Mouse (Mus musculus): Measurements from ENCODE around the gene Nars2.
"Not testable (repeated sequence)": the region's sequence is repeated elsewhere in the genome, so short reads cannot be mapped to it uniquely, and the experiment has no call there.

Gene Nars2

GRCm38 (mm10) chr7:96951281-96952051 is at the start of gene Nars2:
Gene Nars2 (plus strand): TSS chr7:96951505.
- peak; percentile 94 for DNase-seq (ENCODE audit: low spot score)

- peak; percentile 5 for DNase-seq (ENCODE audit: low spot score)
These were observed 49.1 kb upstream of the Nars2 start for GRCm38 (mm10) chr7:96902183-96902582.

- no peak for DNase-seq (ENCODE audit: low spot score)
These were observed 48.0 kb upstream of the Nars2 start for GRCm38 (mm10) chr7:96903088-96903985.

GRCm38 (mm10) chr7:96904442-96904841 is 46.9 kb upstream of the Nars2 start:
- no peak for DNase-seq (ENCODE audit: low spot score)

DNA sequence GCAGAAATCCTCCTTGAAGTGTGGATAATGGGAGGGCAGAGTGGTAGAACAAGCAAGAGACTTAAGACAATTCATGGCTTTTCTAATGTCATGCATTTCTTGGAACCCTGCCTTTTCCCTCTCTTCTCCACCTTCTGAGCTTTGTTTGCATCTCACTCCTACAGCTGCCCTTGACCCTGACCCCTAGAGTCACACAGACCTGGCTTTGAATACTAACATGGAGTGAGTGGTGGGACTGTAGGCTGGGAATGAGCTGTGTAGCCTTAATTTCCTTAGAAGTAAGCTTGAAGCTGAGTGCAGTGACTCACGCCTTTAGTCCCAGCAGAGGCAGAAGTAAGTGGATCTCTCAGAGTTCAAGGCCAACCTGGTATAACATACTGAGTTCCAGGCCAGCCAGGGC is 46.4 kb upstream of the Nars2 start:
- DNase-seq (ENCODE audit: low spot score): no peak

DNA sequence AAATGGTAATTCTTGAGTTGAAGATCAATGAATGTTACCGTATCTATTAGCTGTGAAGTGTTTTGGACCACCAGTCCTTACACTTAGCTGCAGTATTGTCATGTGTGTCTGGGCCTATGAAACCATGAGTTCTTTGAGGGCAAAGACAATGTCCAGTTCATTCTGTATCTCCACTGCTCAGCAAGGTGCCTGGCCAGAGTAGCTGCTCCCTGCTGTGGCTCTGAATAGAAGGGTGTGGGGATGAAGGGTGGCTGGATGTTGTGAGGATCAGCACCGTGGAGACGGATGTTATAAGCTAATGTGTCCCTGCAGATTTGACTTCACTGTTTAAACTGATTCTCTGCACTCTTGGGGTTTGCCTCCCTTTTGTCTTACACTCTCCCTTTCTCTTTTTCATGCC is 45.9 kb upstream of the Nars2 start:
- no peak for DNase-seq (ENCODE audit: low spot score)

- DNase-seq (ENCODE audit: low spot score): no peak
These were observed 45.1 kb upstream of the Nars2 start for GRCm38 (mm10) chr7:96906216-96906615.

DNA sequence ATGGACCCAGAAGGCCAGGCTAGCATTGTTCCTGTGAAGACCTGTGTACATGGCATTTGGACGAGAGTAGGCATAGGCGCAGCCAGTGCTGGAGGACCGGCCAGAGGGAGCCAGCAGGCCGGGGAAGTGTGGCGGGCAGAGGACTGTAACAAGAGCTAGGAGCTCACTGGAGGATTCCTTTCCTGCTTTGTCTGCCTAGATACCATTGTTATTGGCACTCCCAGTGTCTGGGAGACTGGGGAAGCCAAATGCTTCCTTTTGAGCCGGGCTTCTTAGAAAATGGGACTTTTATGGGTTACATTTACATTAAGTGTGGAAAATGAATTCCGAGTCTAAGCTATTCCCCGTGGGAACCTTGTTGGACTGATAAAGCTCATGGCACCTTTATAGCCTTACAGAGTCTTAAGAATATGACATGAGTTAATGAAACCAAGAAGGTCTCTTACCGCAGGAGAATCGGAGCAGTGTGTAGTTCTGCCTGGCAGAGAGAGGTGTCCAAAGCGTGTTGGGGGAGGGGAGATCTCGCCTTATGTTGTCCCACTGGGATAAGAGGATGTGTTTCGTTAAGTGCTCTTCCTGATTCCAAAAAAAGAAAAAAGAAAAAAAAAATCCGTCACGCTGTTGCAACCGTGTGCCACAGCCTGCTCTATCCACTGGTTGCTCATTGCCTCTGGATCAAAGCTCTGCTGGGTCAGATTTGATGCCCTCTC is 43.2 kb upstream of the Nars2 start:
- no peak for DNase-seq (ENCODE audit: low spot score)

GRCm38 (mm10) chr7:96909856-96910255 is 41.4 kb upstream of the Nars2 start:
- no peak for DNase-seq (ENCODE audit: low spot score)

GRCm38 (mm10) chr7:96910310-96910960 is 40.9 kb upstream of the Nars2 start:
- DNase-seq (ENCODE audit: low spot score): no peak

DNA sequence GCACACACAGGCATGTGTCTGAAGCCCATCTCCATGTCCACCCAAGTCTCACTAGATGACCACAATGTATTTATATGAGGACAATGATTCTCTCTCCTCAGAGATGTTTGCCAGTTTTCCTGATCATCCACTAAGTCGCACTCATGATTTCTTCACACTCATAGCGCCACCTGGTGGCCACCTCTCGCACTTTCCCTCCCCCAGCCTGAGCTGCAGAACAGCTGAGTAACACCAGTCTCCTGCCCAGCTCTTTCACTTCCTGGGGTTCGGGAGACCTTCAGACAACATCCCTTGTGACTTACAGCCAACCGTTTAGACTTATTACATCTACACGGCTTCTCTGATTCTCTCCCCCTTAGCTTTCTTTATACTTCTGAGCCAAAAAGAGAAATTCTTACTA is 37.3 kb upstream of the Nars2 start:
- DNase-seq (ENCODE audit: low spot score): peak; percentile 75

DNA sequence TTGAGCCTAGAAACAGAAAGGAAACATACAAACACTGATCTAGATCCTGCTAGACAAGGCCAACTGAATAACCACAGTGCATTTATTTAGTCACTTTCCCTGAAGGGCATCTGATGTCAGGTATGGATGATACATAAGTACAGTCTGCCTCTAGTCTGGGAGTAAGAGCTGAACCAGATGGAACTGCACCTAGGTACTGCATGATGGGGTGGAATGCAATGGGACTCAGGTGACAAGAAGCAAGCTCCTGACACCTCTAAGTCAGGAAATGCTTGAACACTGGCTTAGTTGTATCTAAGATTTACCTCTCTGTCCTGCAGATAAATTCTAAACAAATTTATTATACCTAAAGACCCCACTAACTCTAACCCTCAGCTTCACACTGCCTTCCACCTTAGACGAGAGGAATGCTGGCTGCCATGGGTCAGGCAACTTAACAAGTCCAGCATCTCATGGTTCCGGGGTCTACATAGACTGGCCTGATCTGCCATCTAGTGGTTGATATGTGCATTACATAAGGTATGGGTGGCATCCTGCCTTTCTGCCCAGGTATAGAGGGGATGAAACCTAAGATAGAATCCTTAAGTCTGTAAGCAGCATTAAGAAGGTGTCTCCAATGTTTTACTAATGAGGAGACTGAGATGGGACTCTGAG is 35.7 kb upstream of the Nars2 start:
- DNase-seq (ENCODE audit: low spot score): peak; percentile 61

DNA sequence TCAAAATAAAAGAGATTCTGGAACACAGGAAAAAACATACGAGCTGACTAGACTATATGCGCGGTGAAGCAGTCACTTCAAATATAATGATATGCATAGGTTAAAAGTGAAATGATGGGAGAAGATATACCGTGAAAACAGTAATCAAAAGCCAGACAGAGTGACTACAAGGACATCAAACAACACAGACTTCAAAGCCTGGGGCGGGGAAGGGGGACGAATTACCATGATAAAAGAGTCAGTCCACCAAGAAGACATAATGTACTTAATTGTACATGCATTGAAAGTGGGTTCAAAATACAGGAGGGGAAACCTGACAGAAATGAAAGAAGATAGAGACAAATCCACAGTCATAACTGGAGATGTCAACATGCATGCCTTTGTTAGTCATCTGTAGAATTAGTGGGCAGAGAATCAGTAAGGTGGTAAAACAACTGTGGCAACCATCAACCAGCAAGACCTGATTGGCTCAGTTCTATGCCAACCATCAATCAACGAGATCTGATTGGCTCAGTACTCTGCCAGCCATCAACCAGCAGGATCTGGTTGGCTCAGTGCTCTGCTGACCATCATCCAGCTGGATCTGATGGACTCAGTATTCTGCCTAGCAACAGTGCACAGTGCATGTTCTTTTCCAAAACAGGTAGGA is 30.7 kb upstream of the Nars2 start:
- DNase-seq (ENCODE audit: low spot score): no peak

GRCm38 (mm10) chr7:96922927-96923326 is 28.4 kb upstream of the Nars2 start:
- DNase-seq (ENCODE audit: low spot score): no peak

DNA sequence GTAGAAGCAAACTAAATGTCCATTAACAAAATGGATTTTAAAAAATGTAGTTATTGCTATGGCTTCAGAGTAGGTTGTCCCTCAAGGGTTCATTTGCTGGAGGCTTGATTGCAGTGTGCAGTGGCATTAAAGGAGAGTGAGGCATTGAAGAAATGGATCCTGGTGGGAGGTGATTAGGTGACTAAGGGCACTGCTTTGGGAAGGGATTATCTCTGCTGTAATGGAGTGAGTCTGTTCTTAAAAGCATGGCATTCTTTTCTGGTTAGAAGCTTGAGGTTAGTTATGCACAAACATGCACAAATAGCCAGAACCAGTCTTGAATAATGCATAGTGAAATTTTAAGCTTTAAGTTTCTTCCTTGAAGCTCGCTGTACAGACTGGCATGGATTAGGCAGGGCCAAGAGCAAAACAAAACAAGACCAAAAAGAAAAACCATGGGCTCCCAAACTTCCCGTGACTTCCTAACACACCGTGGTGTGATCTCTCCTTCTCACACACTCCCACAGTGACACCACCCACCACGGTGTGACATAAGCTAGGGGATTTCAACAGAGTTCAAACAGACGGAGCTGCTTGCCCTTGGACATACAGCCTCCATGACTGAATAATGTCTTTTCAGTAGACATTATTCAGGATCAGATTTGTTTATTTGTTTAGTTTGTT is 7.5 kb upstream of the Nars2 start:
- DNase-seq (ENCODE audit: low spot score): no peak

- DNase-seq (ENCODE audit: low spot score): not testable (repeated sequence)
These were observed 4.8 kb upstream of the Nars2 start for GRCm38 (mm10) chr7:96946501-96946900.

DNA sequence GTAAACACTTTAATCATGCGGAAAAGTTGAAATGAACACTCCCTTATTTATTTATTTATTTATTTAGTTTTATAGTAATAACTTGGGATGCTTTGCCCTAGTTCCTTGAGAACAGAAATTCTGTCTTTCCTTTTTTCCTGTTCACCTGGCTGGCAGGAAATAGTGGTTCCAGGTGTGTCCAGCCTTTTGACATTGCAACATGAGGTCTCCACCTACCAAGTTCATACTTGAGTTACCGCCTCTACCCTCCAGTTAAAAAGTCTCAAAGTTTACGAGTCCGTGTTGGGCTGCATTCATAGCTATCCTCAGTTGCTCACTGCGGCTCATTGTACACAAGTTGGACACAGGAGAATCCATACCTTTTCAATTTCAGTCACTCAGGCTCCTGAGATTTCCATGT is 789 bp downstream of the Nars2 start:
- DNase-seq (ENCODE audit: low spot score): no peak

DNA sequence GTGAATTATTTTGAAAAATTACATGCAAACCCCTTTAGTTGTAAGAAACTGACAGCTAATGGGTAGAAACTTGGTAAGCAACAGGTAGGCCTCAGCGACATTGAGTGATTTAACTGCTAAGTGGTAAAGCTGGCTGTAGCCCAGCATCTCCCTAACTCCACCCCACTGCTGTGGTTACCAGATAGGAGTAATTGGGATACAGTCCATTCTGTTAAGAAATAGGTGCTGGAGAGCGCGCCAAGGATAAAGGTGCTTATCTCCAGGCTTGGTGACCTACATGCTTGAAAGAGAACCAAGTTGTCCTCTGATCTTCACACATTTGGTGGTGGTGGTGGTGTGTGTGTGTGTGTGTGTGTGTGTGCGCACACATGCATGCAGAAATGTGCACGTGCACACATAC is 7.9 kb downstream of the Nars2 start:
- DNase-seq (ENCODE audit: low spot score): no peak

GRCm38 (mm10) chr7:96967188-96967587 is 15.9 kb downstream of the Nars2 start:
- DNase-seq (ENCODE audit: low spot score): no peak

DNA sequence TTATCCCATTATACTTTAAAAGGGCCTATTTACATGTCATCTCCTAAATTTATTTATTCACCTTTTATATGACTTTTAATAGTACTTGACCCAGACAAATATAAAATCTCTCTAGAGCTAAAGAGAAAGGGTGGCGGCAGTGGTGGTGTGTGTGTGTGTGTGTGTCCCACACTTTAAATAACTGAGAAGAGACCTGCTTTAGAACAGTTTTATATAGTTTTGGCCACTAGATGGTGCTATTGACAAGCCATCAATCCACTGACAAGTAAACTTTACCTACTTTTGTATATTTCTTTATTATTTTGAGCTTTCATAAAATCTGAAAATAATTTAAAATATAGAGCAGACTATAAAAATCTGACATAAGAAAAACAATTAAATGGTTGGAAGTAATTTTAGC is 19.1 kb downstream of the Nars2 start:
- peak; percentile 70 for DNase-seq (ENCODE audit: low spot score)

Data from lung, postnatal 25 days (tissue).